Mouse (Mus musculus) lung, adult 2 months (tissue): Measurements from ENCODE around the gene Cd5.

ENCODE experiments used
- CTCF ChIP-seq: fragments of 200-500 bp; IDR thresholded peaks from 2 replicates; pipeline ENCODE4 v1.5.1; 2011; ENCODE audit warnings: mild to moderate bottlenecking, low read length, control low read depth; ENCODE audit not compliant: insufficient read depth
- POLR2A ChIP-seq: fragments of 200-500 bp; IDR thresholded peaks from 2 replicates; pipeline ENCODE4 v1.6.1; 2011; ENCODE audit warnings: low read depth, mild to moderate bottlenecking, control low read depth, low read length, borderline replicate concordance; ENCODE audit errors: extremely low read depth

DNA sequence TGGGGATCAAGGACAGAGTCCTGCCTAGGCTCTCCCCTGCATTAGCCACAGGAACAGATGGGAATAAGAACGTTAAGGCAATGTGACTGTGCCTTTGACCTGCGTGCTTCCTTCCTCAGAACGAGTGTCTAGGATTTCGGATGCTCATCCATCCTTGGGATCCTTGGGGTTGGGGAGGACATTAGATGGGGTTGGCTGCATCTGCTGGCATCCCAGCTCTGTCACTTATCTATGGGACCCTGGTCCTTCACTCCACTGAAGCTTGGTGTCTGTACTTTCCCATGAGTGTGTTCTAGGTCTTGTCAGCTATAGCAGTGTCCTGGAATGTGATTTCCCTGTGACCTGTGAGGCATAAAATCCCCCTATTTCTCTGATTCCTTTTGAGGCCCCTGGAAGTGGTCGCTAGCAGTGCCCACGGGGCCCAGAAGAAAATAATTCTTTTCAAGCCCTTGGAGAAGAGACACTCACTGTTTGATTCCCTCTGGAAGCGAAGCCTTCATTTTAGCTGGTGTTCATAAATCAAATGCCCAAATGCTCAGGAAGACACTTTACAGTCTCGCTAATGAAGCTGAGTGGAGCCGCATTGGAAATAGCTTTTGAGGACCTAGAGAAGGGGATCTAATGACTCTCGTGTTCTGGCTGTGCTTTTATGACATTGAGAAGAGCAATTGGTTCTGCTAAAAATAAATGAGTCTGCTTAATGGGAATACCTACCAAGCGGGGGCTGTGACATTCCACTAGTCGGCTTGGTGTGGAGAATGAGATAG lies 30.8 kb upstream of the Cd5 start:
- TF ChIP-seq CTCF (no peak), POLR2A (no peak)
